Mouse (Mus musculus): ENCODE data around the gene Mcidas.

The Mcidas gene

DNA sequence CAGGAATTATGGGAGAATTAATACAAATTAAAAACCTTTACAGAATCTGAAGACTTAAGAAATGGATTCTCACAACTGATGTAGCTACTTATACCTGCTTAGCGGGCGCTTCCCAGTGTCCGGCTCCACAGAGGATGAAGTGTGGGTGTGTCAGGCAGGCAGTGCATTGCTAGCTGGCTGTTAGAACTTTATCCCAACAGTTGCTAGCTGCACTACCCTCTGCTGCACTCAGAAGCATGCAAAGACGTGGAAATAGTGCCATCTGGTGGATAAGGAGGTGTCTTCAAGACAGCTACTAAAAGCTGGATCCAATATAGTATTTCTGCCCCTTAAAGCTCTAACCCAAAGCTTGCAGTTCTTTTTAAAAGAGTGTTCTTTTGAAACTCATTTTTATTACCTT is 42.2 kb downstream of the Mcidas start:
- H3K9me3 ChIP-seq (ENCODE audit: low read length), result no peaks in the 10 kb centered on the region
- no peaks in the 10 kb centered on the region for H3K36me3 ChIP-seq (ENCODE audit: insufficient read depth, low read length)
- H3K4me3 ChIP-seq (replicated peaks; ENCODE audit: low read length), result peak overlapping the region; percentile 79
- H3K27me3 ChIP-seq (ENCODE audit: insufficient read depth, low read length), result peaks cover 66% of the 10 kb centered on the region
- H3K4me1 ChIP-seq (replicated peaks; ENCODE audit: low read depth, low read length), result peaks cover 30% of the 10 kb centered on the region
- no peak for TF ChIP-seq POU5F1 (IDR thresholded peaks at IDR 0.05; ENCODE audit: borderline replicate concordance, low read length)
- peak; percentile 66 for TF ChIP-seq CTCF (conservative IDR thresholded peaks at IDR 0.05; ENCODE audit: low read length)
- TF ChIP-seq NANOG (IDR thresholded peaks at IDR 0.05; ENCODE audit: borderline replicate concordance, low read length), result no peak

DNA sequence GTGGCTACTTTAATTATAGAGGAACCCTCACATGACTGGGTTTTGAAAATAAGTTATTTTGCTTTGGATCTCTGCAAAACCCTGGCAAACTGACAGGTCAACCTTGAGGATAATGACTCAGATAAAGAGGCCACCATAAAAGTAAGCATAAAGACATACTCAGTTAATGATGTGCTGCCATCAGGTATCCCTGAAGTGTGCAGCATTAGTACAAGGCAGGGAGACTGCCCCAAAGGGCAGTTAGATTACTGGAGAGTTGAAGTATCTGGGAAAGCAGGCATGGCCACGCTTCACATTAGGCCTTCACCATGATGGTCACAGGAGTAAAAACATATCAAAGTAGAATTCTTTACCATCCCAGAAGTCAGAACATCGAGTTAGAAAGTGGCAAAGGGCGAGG is 51.2 kb downstream of the Mcidas start:
- Histone ChIP-seq H3K4me1 (replicated peaks; ENCODE audit: low read depth, low read length) (peaks cover 19% of the 10 kb centered on the region), H3K27me3 (ENCODE audit: insufficient read depth, low read length) (peaks cover 44% of the 10 kb centered on the region), H3K9me3 (ENCODE audit: low read length) (no peaks in the 10 kb centered on the region), H3K36me3 (ENCODE audit: insufficient read depth, low read length) (no peaks in the 10 kb centered on the region), H3K4me3 (replicated peaks; ENCODE audit: low read length) (no peak overlapping the region)
- TF ChIP-seq POU5F1 (IDR thresholded peaks at IDR 0.05; ENCODE audit: borderline replicate concordance, low read length) (no peak), NANOG (IDR thresholded peaks at IDR 0.05; ENCODE audit: borderline replicate concordance, low read length) (no peak), CTCF (conservative IDR thresholded peaks at IDR 0.05; ENCODE audit: low read length) (no peak)

DNA sequence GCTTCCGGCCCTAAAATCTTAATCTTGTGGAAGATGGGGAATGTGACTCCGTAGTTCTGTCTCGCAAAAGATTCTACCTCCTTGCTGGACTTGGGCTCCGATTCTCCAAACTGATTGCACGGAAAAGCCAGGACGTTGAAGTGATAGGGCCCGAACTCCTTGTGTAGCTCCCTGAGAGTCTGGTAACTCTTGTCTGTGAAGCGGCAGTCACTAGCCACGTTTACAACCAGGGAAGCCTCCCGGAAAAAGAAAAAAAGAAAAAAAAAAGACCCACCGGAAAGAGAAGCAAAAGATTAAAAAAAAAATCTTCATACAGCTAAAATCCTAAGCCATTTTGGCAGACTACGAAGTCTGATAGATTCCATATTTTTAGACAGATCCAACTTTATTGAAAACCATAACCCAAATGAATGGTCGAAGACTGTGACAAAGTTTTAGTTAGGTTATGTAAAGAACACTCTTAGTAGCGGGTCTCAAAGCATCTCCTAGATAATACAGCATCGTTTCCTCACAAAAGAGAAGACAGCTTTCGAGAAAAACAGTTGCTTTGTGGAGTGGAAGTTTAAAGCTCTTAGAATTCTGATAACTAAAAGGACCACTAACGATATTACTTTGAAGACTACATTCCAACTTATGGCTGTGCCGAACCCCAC is 51.9 kb downstream of the Mcidas start:
- Histone ChIP-seq H3K36me3 (ENCODE audit: insufficient read depth, low read length) (no peaks in the 10 kb centered on the region), H3K9me3 (ENCODE audit: low read length) (no peaks in the 10 kb centered on the region), H3K4me3 (replicated peaks; ENCODE audit: low read length) (peak overlapping the region; percentile 55), H3K27me3 (ENCODE audit: insufficient read depth, low read length) (peaks cover 39% of the 10 kb centered on the region), H3K4me1 (replicated peaks; ENCODE audit: low read depth, low read length) (peaks cover 19% of the 10 kb centered on the region)
- TF ChIP-seq POU5F1 (IDR thresholded peaks at IDR 0.05; ENCODE audit: borderline replicate concordance, low read length), result no peak
- TF ChIP-seq NANOG (IDR thresholded peaks at IDR 0.05; ENCODE audit: borderline replicate concordance, low read length), result no peak
- no peak for TF ChIP-seq CTCF (conservative IDR thresholded peaks at IDR 0.05; ENCODE audit: low read length)

DNA sequence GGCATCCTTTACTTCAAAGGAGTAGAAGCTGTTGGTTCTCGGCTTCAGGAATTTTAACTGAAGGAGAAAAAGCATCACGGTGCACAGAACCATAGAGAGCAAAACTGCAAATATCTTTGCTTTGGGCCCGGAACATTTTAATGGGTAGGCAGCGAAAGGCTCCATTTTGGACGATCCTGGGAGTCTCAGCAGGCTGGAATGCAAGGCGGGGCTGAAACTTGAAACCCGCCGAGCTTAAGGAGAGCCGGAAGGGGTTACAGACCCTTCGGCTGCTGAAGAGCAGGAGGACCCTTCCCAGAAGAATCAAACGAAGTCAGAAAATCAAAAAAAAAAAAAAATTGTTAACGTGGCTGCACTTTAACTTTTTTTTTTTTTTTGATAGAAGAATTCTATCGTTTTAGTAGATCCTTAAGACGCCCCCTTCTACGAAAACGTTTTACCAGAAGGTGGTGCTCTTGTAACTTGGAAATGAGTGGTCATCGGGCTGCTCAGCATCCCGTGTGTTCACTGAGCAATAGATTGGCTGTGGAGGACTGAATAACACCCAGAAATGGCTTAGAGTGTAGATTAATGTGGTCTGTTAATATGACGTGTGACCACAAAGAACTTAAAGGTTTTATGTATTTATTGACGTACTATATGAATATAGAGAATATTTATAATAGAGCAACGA is 52.7 kb downstream of the Mcidas start, which contains the start of gene Gpx8:
Gpx8 (minus strand) TSS at position 200 of the 673 bp plus-strand sequence.
- Histone ChIP-seq H3K4me3 (replicated peaks; ENCODE audit: low read length) (peak within 1 kb of the TSS; percentile 55), H3K36me3 (ENCODE audit: insufficient read depth, low read length) (no peaks in the 10 kb centered on the region), H3K9me3 (ENCODE audit: low read length) (no peaks in the 10 kb centered on the region), H3K4me1 (replicated peaks; ENCODE audit: low read depth, low read length) (peaks cover 14% of the 10 kb centered on the region), H3K27me3 (ENCODE audit: insufficient read depth, low read length) (peaks cover 36% of the 10 kb centered on the region)
- no peak for TF ChIP-seq NANOG (IDR thresholded peaks at IDR 0.05; ENCODE audit: borderline replicate concordance, low read length)
- no peak for TF ChIP-seq POU5F1 (IDR thresholded peaks at IDR 0.05; ENCODE audit: borderline replicate concordance, low read length)
- peak; percentile 20; the same call in 1 of the 2 replicates for TF ChIP-seq CTCF (conservative IDR thresholded peaks at IDR 0.05; ENCODE audit: low read length)

DNA sequence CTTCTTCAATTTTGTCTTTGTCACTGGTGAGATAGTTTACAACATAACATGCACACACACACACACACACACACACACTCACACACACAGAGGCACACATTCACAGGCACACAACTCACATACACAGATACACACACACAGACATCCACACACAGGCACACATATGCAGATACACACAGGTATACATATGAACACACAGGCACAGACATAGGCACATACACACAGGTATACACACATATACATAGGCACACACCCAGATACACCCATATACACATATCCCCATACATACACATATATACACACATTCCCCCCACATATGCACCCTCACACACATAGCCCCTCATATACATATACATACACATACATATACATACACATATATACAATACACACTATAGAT is 53.4 kb downstream of the Mcidas start:
- Histone ChIP-seq H3K36me3 (ENCODE audit: insufficient read depth, low read length) (no peaks in the 10 kb centered on the region), H3K27me3 (ENCODE audit: insufficient read depth, low read length) (peaks cover 30% of the 10 kb centered on the region), H3K4me1 (replicated peaks; ENCODE audit: low read depth, low read length) (peaks cover 8% of the 10 kb centered on the region), H3K4me3 (replicated peaks; ENCODE audit: low read length) (no peak overlapping the region), H3K9me3 (ENCODE audit: low read length) (no peaks in the 10 kb centered on the region)
- TF ChIP-seq CTCF (conservative IDR thresholded peaks at IDR 0.05; ENCODE audit: low read length) (no peak), NANOG (IDR thresholded peaks at IDR 0.05; ENCODE audit: borderline replicate concordance, low read length) (no peak), POU5F1 (IDR thresholded peaks at IDR 0.05; ENCODE audit: borderline replicate concordance, low read length) (no peak)

DNA sequence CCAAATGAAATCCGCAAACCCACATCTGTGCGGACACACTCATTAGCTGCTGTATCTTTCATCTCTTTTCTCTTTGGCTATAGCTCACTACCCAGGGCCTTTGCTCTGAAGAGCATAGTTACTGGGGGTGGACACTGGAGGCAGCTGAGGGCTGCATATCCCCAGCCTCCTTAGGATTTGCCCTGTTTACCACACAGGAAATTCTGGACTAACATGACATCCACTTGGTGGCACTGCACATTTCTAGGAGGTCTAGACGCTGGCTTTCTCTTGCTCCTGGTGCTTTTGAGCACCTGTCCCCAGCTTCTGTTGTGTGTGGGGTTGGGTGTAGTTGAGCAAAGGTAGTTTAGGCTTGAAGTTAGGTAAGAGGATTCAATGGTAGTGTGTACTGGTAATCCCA is 54.0 kb downstream of the Mcidas start:
- Histone ChIP-seq H3K27me3 (ENCODE audit: insufficient read depth, low read length) (peaks cover 30% of the 10 kb centered on the region), H3K4me3 (replicated peaks; ENCODE audit: low read length) (no peak overlapping the region), H3K9me3 (ENCODE audit: low read length) (no peaks in the 10 kb centered on the region), H3K36me3 (ENCODE audit: insufficient read depth, low read length) (no peaks in the 10 kb centered on the region), H3K4me1 (replicated peaks; ENCODE audit: low read depth, low read length) (peaks cover 8% of the 10 kb centered on the region)
- TF ChIP-seq CTCF (conservative IDR thresholded peaks at IDR 0.05; ENCODE audit: low read length) (no peak), POU5F1 (IDR thresholded peaks at IDR 0.05; ENCODE audit: borderline replicate concordance, low read length) (no peak), NANOG (IDR thresholded peaks at IDR 0.05; ENCODE audit: borderline replicate concordance, low read length) (no peak)
